8 mouse cellular contexts compared by ENCODE assay signal in genomic region chr2:71211096-71211495, GRCm38 (mm10). TPM values are rescaled to one million over a fixed set of nuclear protein-coding genes. Genes with fewer than 3 reads are reported as not detected.
DNase-seq lines count a peak whose midpoint lies in the region; ATAC-seq lines count a peak whose summit lies in the region.

No protein-coding gene starts in this region.

- no peak overlapping the region for H3K4me2 ChIP-seq in hindbrain, embryonic 15.5 days
- no peak overlapping the region for H3K4me2 ChIP-seq in midbrain, embryonic 15.5 days

- DNase-seq in left cerebral cortex, adult 11 months (ENCODE audit: low spot score), result peak; percentile 11
- no peak for DNase-seq in left cerebral cortex, adult 8-10 months (ENCODE audit: low spot score in 2 of 2)
- no peak for DNase-seq in lung, postnatal 36 days
- no peak for DNase-seq in left cerebral cortex, postnatal 4 days

- H3K9ac ChIP-seq in hindbrain, embryonic 15.5 days, result no peak overlapping the region
- H3K9ac ChIP-seq in midbrain, embryonic 15.5 days, result no peak overlapping the region

- intact Hi-C loops in left cerebral cortex, postnatal 4 days (cut with DNase I), result no loop called here

- ATAC-seq in erythroblast, adult 5-6 weeks (replicated peaks; ENCODE audit: low FRiP score, poor library complexity, severe bottlenecking), result no peak
- ATAC-seq in hindbrain, embryonic 15.5 days (ENCODE audit: low FRiP score, low read depth), result peak; percentile 24; the same call in 1 of the 2 replicates
- 0 out of 2 replicates have a peak, but pooled peaks have one; percentile 14 for ATAC-seq in midbrain, embryonic 15.5 days (replicated peaks)

- H3K4me3 ChIP-seq in erythroblast, embryonic 14.5 days (replicated peaks), result peak overlapping the region; percentile 98
- no peak overlapping the region for H3K4me3 ChIP-seq in hindbrain, embryonic 15.5 days
- H3K4me3 ChIP-seq in midbrain, embryonic 15.5 days, result peak overlapping the region; percentile 84

- 0 out of 2 replicates have a peak overlapping the region, but pooled peaks have one; percentile 91 for H3K27ac ChIP-seq in hindbrain, embryonic 15.5 days (replicated peaks)
- 0 out of 2 replicates have a peak overlapping the region, but pooled peaks have one; percentile 91 for H3K27ac ChIP-seq in midbrain, embryonic 15.5 days

- H3K4me1 ChIP-seq in erythroblast, embryonic 14.5 days (ENCODE audit: control insufficient read depth), result peaks cover 17% of the 10 kb centered on the region
- H3K4me1 ChIP-seq in hindbrain, embryonic 15.5 days (replicated peaks), result peaks cover 14% of the 10 kb centered on the region
- peaks cover 16% of the 10 kb centered on the region for H3K4me1 ChIP-seq in midbrain, embryonic 15.5 days

- peaks cover 23% of the 10 kb centered on the region for H3K36me3 ChIP-seq in erythroblast, embryonic 14.5 days (ENCODE audit: control insufficient read depth)
- H3K36me3 ChIP-seq in hindbrain, embryonic 15.5 days, result peaks cover 6% of the 10 kb centered on the region
- peaks cover 2% of the 10 kb centered on the region; the same call in 1 of the 2 replicates for H3K36me3 ChIP-seq in midbrain, embryonic 15.5 days (replicated peaks)

- H3K9me3 ChIP-seq in erythroblast, embryonic 14.5 days (ENCODE audit: control insufficient read depth, low read length), result no peaks in the 10 kb centered on the region
- H3K9me3 ChIP-seq in hindbrain, embryonic 15.5 days, result no peaks in the 10 kb centered on the region
- H3K9me3 ChIP-seq in midbrain, embryonic 15.5 days, result no peaks in the 10 kb centered on the region

- 85% methylated on average over 2 of the region's 2 CpGs for WGBS in hindbrain, embryonic 15.5 days
- 89% methylated on average over 2 of the region's 2 CpGs for WGBS in midbrain, embryonic 15.5 days

- H3K27me3 ChIP-seq in erythroblast, embryonic 14.5 days (ENCODE audit: control insufficient read depth), result peaks cover 6% of the 10 kb centered on the region
- H3K27me3 ChIP-seq in hindbrain, embryonic 15.5 days, result no peaks in the 10 kb centered on the region
- no peaks in the 10 kb centered on the region for H3K27me3 ChIP-seq in midbrain, embryonic 15.5 days (replicated peaks)

RNA-seq across cellular contexts. Expression of gene Dync1i2, which starts 0.4 kb away (rescaled TPM):
- polyA plus RNA-seq in erythroblast, embryonic 14.5 days (2012), result 1.3 TPM in 2 replicates
- 42.7 and 43.7 TPM in 2 replicates for total RNA-seq in erythroblast, adult 5-6 weeks (2015; ENCODE audit: low replicate concordance)
- 43.8 and 50.0 TPM in 2 replicates for total RNA-seq in erythroblast, adult 5-6 weeks (2017; ENCODE audit: low replicate concordance)
- 100 to 1,000 TPM; 119 to 130 (median 126) TPM for total RNA-seq in left cerebral cortex, adult 8-10 months (2022)
- polyA plus RNA-seq in hindbrain, embryonic 15.5 days (2015; fragmentation: Nextera tagmentation; extraction: Ambion mirVana), result 159 and 166 TPM in 2 replicates
- polyA plus RNA-seq in midbrain, embryonic 15.5 days (2015; fragmentation: Nextera tagmentation; extraction: Ambion mirVana), result 171 and 181 TPM in 2 replicates
- 100 to 1,000 TPM; 263 to 268 TPM for total RNA-seq in left cerebral cortex, postnatal 4 days (2021)
